ENCODE assay signal across 8 mouse cellular contexts in genomic region chr12:73585850-73586249, GRCm38 (mm10). TPM values are rescaled to one million over a fixed set of nuclear protein-coding genes. Genes with fewer than 3 reads are reported as not detected.
DNase-seq lines count a peak whose midpoint lies in the region; ATAC-seq and TF ChIP-seq lines count a peak whose summit lies in the region.

No protein-coding gene starts in this region.

- peak overlapping the region; percentile 97; the same call in 1 of the 2 replicates for H3K4me2 ChIP-seq in limb, embryonic 11.5 days (ENCODE audit: low read depth, severe bottlenecking)
- H3K4me2 ChIP-seq in neural tube, embryonic 14.5 days (ENCODE audit: low read depth, low read length) = peak overlapping the region; percentile 95

- peak overlapping the region; percentile 77; the same call in 1 of the 2 replicates for H3K27ac ChIP-seq in layer of hippocampus, adult 2 months
- no peak overlapping the region for H3K27ac ChIP-seq in forebrain, embryonic 10.5 days
- no peak overlapping the region for H3K27ac ChIP-seq in limb, embryonic 11.5 days (replicated peaks; ENCODE audit: low read depth, low read length)
- no peak overlapping the region for H3K27ac ChIP-seq in neural tube, embryonic 14.5 days (ENCODE audit: low read depth, low read length)

- H3K27me3 ChIP-seq in forebrain, embryonic 10.5 days (ENCODE audit: poor library complexity, severe bottlenecking) = peaks cover 69% of the 10 kb centered on the region
- peaks cover 20% of the 10 kb centered on the region for H3K27me3 ChIP-seq in limb, embryonic 11.5 days (ENCODE audit: control insufficient read depth, insufficient read depth, low read length)
- peaks cover 17% of the 10 kb centered on the region; the same call in 1 of the 2 replicates for H3K27me3 ChIP-seq in neural tube, embryonic 14.5 days (ENCODE audit: control insufficient read depth, insufficient read depth, low read length)

- H3K4me3 ChIP-seq in layer of hippocampus, adult 2 months = peak overlapping the region; percentile 69
- peak overlapping the region; percentile 78 for H3K4me3 ChIP-seq in forebrain, embryonic 10.5 days
- H3K4me3 ChIP-seq in limb, embryonic 11.5 days (ENCODE audit: low read depth, low read length) = peak overlapping the region; percentile 67
- peak overlapping the region; percentile 60 for H3K4me3 ChIP-seq in neural tube, embryonic 14.5 days (ENCODE audit: low read depth, low read length)

- 1% methylated on average over 7 of the region's 7 CpGs for WGBS in forebrain, embryonic 10.5 days
- 4% methylated on average over 7 of the region's 7 CpGs for WGBS in limb, embryonic 11.5 days
- 3% methylated on average over 7 of the region's 7 CpGs for WGBS in neural tube, embryonic 14.5 days

- no peaks in the 10 kb centered on the region for H3K36me3 ChIP-seq in forebrain, embryonic 10.5 days (replicated peaks)
- no peaks in the 10 kb centered on the region for H3K36me3 ChIP-seq in limb, embryonic 11.5 days (ENCODE audit: control insufficient read depth, insufficient read depth, low read length)
- no peaks in the 10 kb centered on the region for H3K36me3 ChIP-seq in neural tube, embryonic 14.5 days (ENCODE audit: control insufficient read depth, insufficient read depth, low read length)

- DNase-seq in layer of hippocampus, adult 2 months (ENCODE audit: low spot score in 2 of 2) = no peak
- no peak for DNase-seq in layer of hippocampus, adult 9-11 months
- DNase-seq in forebrain, embryonic 10.5 days (ENCODE audit: extremely low spot score, low spot score) = no peak
- no peak for DNase-seq in limb, embryonic 11.5 days (ENCODE audit: low spot score)
- no peak for DNase-seq in spleen, postnatal 36 days (ENCODE audit: low spot score in 2 of 2)
- no peak for DNase-seq in adrenal gland, postnatal 14 days
- DNase-seq in gastrocnemius, postnatal 4 days (ENCODE audit: low spot score in 2 of 2) = no peak

- TF ChIP-seq CTCF in layer of hippocampus, adult 2 months (conservative IDR thresholded peaks at IDR 0.05) = no peak

- H3K9ac ChIP-seq in limb, embryonic 11.5 days (ENCODE audit: low read length) = no peak overlapping the region
- H3K9ac ChIP-seq in neural tube, embryonic 14.5 days (replicated peaks; ENCODE audit: low read depth, low read length) = peak overlapping the region; percentile 13; the same call in 1 of the 2 replicates

- ATAC-seq in limb, embryonic 11.5 days (ENCODE audit: insufficient number of reproducible peaks, low FRiP score, low TSS enrichment, low read depth) = no peak
- ATAC-seq in neural tube, embryonic 14.5 days (ENCODE audit: low read depth) = no peak

- peaks cover 28% of the 10 kb centered on the region for H3K4me1 ChIP-seq in forebrain, embryonic 10.5 days
- 0 out of 2 replicates have a peak, but pooled peaks cover 9% of the 10 kb centered on the region for H3K4me1 ChIP-seq in limb, embryonic 11.5 days (ENCODE audit: control insufficient read depth, insufficient read depth, low read length)
- no peaks in the 10 kb centered on the region for H3K4me1 ChIP-seq in neural tube, embryonic 14.5 days (ENCODE audit: control insufficient read depth, insufficient read depth, low read length)

- no peaks in the 10 kb centered on the region for H3K9me3 ChIP-seq in forebrain, embryonic 10.5 days
- no peaks in the 10 kb centered on the region for H3K9me3 ChIP-seq in limb, embryonic 11.5 days (ENCODE audit: control insufficient read depth, low read length)
- no peaks in the 10 kb centered on the region for H3K9me3 ChIP-seq in neural tube, embryonic 14.5 days (ENCODE audit: control insufficient read depth, low read length)

RNA-seq across cellular contexts. Expression of gene Prkch, which starts 1.3 kb away (rescaled TPM):
- total RNA-seq in layer of hippocampus, adult 2 months (2021) = 1 to 10 TPM; 3.2 to 3.7 TPM
- polyA plus RNA-seq in forebrain, embryonic 10.5 days (2016; fragmentation: Nextera tagmentation; extraction: Ambion mirVana) = 3.8 and 4.8 TPM in 2 replicates
- polyA plus RNA-seq in limb, embryonic 11.5 days (2014; fragmentation: Nextera tagmentation; extraction: Ambion mirVana) = 8.8 and 9.6 TPM in 2 replicates
- polyA plus RNA-seq in neural tube, embryonic 14.5 days (2014; fragmentation: Nextera tagmentation; extraction: Ambion mirVana) = 8.0 and 10.9 TPM in 2 replicates
- total RNA-seq in adrenal gland, postnatal 14 days (2021) = 19.9 and 27.2 TPM in 2 replicates
- total RNA-seq in gastrocnemius, postnatal 4 days (2021) = 10 to 100 TPM; 11.3 to 11.8 TPM

RNA-seq across cellular contexts. Expression of gene Tmem30b, which starts 39.7 kb away (rescaled TPM):
- total RNA-seq in layer of hippocampus, adult 2 months (2021) = not detected
- polyA plus RNA-seq in forebrain, embryonic 10.5 days (2016; fragmentation: Nextera tagmentation; extraction: Ambion mirVana) = 3.8 and 5.0 TPM in 2 replicates
- polyA plus RNA-seq in limb, embryonic 11.5 days (2014; fragmentation: Nextera tagmentation; extraction: Ambion mirVana) = 22.9 and 25.0 TPM in 2 replicates
- 0.11 TPM in 1 of 2 replicates, not detected in the other for polyA plus RNA-seq in neural tube, embryonic 14.5 days (2014; fragmentation: Nextera tagmentation; extraction: Ambion mirVana)
- total RNA-seq in adrenal gland, postnatal 14 days (2021) = 0.64 and 3.1 TPM in 2 replicates
- total RNA-seq in gastrocnemius, postnatal 4 days (2021) = 1 to 10 TPM; 2.0 to 2.2 TPM
